Mouse (Mus musculus) ES-Bruce4 (cell line): Measurements from ENCODE around the gene Gm17606.

Experiments used
- CTCF ChIP-seq: IDR thresholded peaks from one replicate; pipeline ENCODE4 v1.8.1; 2011; ENCODE audit warnings: low read depth, low read length
- EP300 ChIP-seq: IDR thresholded peaks from 2 replicates; pipeline ENCODE4 v1.6.1; 2011; ENCODE audit warnings: low read depth, low read length; ENCODE audit not compliant: insufficient read depth
- POLR2A ChIP-seq: IDR thresholded peaks from one replicate; pipeline ENCODE4 v1.8.1; 2011; ENCODE audit warnings: low read length; ENCODE audit not compliant: insufficient read depth

DNA sequence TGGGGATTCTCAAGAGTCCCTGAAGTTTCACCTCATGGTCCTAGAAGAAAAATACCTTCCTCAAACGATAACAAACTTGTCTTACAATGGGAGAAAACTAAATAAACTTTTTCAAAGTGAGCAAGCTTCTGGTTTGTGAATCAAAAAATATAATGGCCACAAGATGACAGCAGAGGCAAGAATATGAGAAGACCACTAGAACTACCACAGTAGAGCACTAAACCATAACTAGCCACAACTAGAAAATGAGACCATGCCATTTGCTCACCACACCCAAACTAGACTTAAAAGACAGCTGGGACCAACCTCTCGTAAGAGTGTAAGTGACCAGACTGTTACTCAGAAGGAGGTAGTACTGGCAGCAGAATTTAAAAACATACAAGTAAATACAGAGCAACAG is 19.3 kb downstream of the Gm17606 start:
- no peak for TF ChIP-seq CTCF
- TF ChIP-seq POLR2A = no peak
- no peak for TF ChIP-seq EP300
